Mouse (Mus musculus): ENCODE measurements at regions not wholly inside any gene's neighbourhood (a gene's known extent, or its start where the extent isn't known, plus 50 kb on each side); places are given as distances from the start of the nearest gene placed in this dataset.
"Not testable (repeated sequence)": the region's sequence is repeated elsewhere in the genome, so short reads cannot be mapped to it uniquely, and the experiment has no call there.

DNA sequence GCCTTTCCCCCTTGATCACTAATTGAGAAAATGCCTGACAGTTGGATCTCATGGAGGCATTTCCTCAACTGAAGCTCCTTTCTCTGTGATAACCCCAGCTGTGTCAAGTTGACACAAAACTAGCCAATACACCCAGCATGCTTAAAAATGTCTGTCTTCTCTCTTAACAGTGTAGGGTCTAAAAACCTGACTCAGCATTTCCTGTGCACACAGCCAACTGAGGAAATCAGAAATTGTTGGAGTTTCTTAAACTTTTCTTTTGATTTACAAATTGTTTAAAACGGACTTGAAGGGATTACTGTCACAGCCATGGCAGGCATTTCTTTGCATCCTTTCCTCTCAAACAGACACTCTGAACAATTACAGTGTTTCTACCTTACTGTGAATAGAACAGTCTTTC is 655.0 kb upstream of the Intu start:
- TF ChIP-seq CTCF (IDR thresholded peaks at IDR 0.05; ENCODE audit: low read depth, low read length); POLR2A (IDR thresholded peaks at IDR 0.05; ENCODE audit: insufficient read depth, low read length); EP300 (IDR thresholded peaks at IDR 0.05; ENCODE audit: insufficient read depth, low read depth, low read length): not testable (repeated sequence)
